Mouse (Mus musculus) intestine, postnatal 0 days (tissue): ENCODE data around the gene Taf4. TPM values are rescaled to one million over a fixed set of nuclear protein-coding genes. Genes with fewer than 3 reads are reported as not detected.

ENCODE experiments used
- ATAC-seq: fragments of 200-750 bp; cut with Nextera tagmentation; 2 replicates; pipeline ENCODE4 v1.8.0; 2017; ENCODE audit warnings: mild to moderate bottlenecking, moderate TSS enrichment, moderate library complexity
- H3K27ac ChIP-seq: fragments of 300-500 bp; sonication (generic); 2 replicates; pipeline ENCODE4 v1.5.1; 2014; ENCODE audit warnings: mild to moderate bottlenecking, low read depth, low read length, moderate library complexity
- H3K27me3 ChIP-seq: fragments of 300-500 bp; sonication (generic); replicated peaks from 2 replicates; pipeline ENCODE4 v1.6.1; 2014; ENCODE audit warnings: low read length, mixed read lengths; ENCODE audit not compliant: control insufficient read depth, insufficient read depth
- H3K36me3 ChIP-seq: fragments of 300-500 bp; sonication (generic); 2 replicates; pipeline ENCODE4 v1.6.1; 2014; ENCODE audit warnings: mild to moderate bottlenecking, moderate library complexity; ENCODE audit not compliant: control insufficient read depth, insufficient read depth
- H3K4me1 ChIP-seq: fragments of 300-500 bp; sonication (generic); replicated peaks from 2 replicates; pipeline ENCODE4 v1.6.1; 2014; ENCODE audit warnings: antibody characterized with exemption, low read length, mixed read lengths; ENCODE audit not compliant: control insufficient read depth, insufficient read depth
- H3K4me2 ChIP-seq: fragments of 300-500 bp; sonication (generic); replicated peaks from 2 replicates; pipeline ENCODE4 v1.6.1; 2014; ENCODE audit warnings: low read depth, mild to moderate bottlenecking, moderate library complexity
- H3K4me3 ChIP-seq: fragments of 300-500 bp; sonication (generic); 2 replicates; pipeline ENCODE4 v1.5.1; 2014; ENCODE audit warnings: low read depth, low read length
- H3K9ac ChIP-seq: fragments of 300-500 bp; sonication (generic); 2 replicates; pipeline ENCODE4 v1.6.1; 2014; ENCODE audit warnings: mild to moderate bottlenecking, low read depth, low read length
- H3K9me3 ChIP-seq: fragments of 300-500 bp; sonication (generic); 2 replicates; pipeline ENCODE4 v1.6.1; 2016; ENCODE audit warnings: mixed run types; ENCODE audit not compliant: control insufficient read depth
- CTCF ChIP-seq: sonication (generic); IDR thresholded peaks from 2 replicates; pipeline ENCODE4 v1.5.1; 2016; ENCODE audit warnings: low read depth, mild to moderate bottlenecking, control low read depth, antibody characterized with exemption, moderate library complexity
- WGBS: fragments of 180-500 bp; shearing (Covaris S2); extraction: QIAGEN DNeasy Blood & Tissue Kit; methylation state at CpG from one replicate; pipeline ENCODE4 v1.1.7; 2014; 5-methylcytosine and 5-hydroxymethylcytosine counted together
- polyA plus RNA-seq: library from polyadenylated mRNA; unstranded; fragments of >200 nt; fragmentation: Nextera tagmentation; extraction: Ambion mirVana; gene quantifications from 2 replicates; pipeline ENCODE4 v1.2.1, GENCODE M21; 2015

Gene Taf4
- polyA plus RNA-seq, result 2.3 and 3.0 TPM in 2 replicates

DNA sequence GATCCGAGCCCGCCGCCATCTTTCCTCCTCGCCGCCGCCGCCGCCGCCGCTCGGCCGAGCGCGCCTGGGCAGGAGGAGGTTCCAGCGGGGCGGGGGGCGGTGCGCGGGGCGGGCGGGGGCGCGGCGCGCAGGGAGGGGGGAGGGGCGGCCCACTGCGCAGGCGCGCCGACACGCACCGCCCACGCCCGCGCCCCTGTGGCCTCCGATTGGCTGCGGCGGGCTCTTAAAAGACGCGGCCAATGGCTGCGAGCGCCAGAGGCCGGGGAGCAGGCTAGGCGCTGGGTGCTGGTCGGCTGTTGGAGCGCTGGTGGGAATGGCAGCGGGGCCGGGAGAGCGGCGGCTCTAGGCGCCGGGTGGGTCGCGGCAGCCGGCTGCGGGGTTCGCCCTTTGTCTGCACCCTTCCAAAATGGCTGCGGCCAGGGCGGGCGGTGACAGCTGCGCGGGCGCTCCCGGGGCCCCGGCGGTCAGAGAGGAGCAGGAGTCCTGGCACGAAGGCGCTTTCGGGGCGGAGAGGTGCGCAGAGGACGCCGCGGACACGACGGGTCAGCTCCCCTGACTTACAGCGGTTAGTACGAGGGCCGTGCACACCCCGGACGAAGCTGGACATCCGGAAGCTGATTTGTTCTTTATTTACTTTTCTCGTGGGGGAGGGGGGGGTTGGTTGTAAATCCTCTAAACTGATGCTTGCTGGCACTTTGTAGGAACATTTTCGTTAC is at the start of gene Taf4:
Taf4 (minus strand) TSS at position 19 of the 716 bp plus-strand sequence.
- Histone ChIP-seq H3K9ac (peak within 1 kb of the TSS; percentile 89), H3K4me2 (peak within 1 kb of the TSS; percentile 93), H3K4me3 (peak within 1 kb of the TSS; percentile 69), H3K9me3 (no peaks in the 10 kb centered on the region), H3K27me3 (no peaks in the 10 kb centered on the region), H3K4me1 (peaks cover 10% of the 10 kb centered on the region; the same call in 1 of the 2 replicates), H3K36me3 (no peaks in the 10 kb centered on the region), H3K27ac (peak within 1 kb of the TSS; percentile 92)
- peak; percentile 88 for ATAC-seq
- WGBS, result under 1% methylated on average over 60 of the region's 84 CpGs
- TF ChIP-seq CTCF, result no peak

GRCm38 (mm10) chr2:180025861-180026200 is 49.4 kb upstream of the Taf4 start:
- H3K36me3 ChIP-seq, result peaks cover 11% of the 10 kb centered on the region
- H3K27ac ChIP-seq, result no peak overlapping the region
- peak overlapping the region; percentile 86 for H3K4me3 ChIP-seq
- WGBS, result 28% methylated on average over 6 of the region's 6 CpGs
- peaks cover 20% of the 10 kb centered on the region for H3K27me3 ChIP-seq
- ATAC-seq, result no peak
- H3K9ac ChIP-seq, result peak overlapping the region; percentile 85
- TF ChIP-seq CTCF, result no peak
- H3K4me2 ChIP-seq, result peak overlapping the region; percentile 99
- H3K9me3 ChIP-seq, result no peaks in the 10 kb centered on the region
- H3K4me1 ChIP-seq, result no peaks in the 10 kb centered on the region

GRCm38 (mm10) chr2:180025135-180025860 is 48.9 kb upstream of the Taf4 start:
- peak overlapping the region; percentile 86 for H3K4me3 ChIP-seq
- peak overlapping the region; percentile 99 for H3K4me2 ChIP-seq
- no peak for TF ChIP-seq CTCF
- no peak for ATAC-seq
- peaks cover 9% of the 10 kb centered on the region for H3K36me3 ChIP-seq
- H3K4me1 ChIP-seq, result no peaks in the 10 kb centered on the region
- H3K27me3 ChIP-seq, result peaks cover 20% of the 10 kb centered on the region
- peak overlapping the region; percentile 85 for H3K9ac ChIP-seq
- H3K27ac ChIP-seq, result peak overlapping the region; percentile 89
- H3K9me3 ChIP-seq, result no peaks in the 10 kb centered on the region
- 1% methylated on average over 70 of the region's 84 CpGs for WGBS

- peak within 1 kb of the TSS; percentile 86 for H3K4me3 ChIP-seq
- peaks cover 20% of the 10 kb centered on the region for H3K27me3 ChIP-seq
- H3K36me3 ChIP-seq, result peaks cover 9% of the 10 kb centered on the region
- WGBS, result under 1% methylated on average over 65 of the region's 80 CpGs
- peak within 1 kb of the TSS; percentile 85 for H3K9ac ChIP-seq
- peak; percentile 95 for ATAC-seq
- peak within 1 kb of the TSS; percentile 89 for H3K27ac ChIP-seq
- H3K4me1 ChIP-seq, result no peaks in the 10 kb centered on the region
- H3K9me3 ChIP-seq, result no peaks in the 10 kb centered on the region
- TF ChIP-seq CTCF, result no peak; the same call in 1 of the 2 replicates
- peak within 1 kb of the TSS; percentile 99 for H3K4me2 ChIP-seq
Observed at GRCm38 (mm10) chr2:180024401-180025098, 48.1 kb upstream of the Taf4 start, which contains the start of gene Lsm14b. Lsm14b (plus strand) TSS chr2:180024987.

DNA sequence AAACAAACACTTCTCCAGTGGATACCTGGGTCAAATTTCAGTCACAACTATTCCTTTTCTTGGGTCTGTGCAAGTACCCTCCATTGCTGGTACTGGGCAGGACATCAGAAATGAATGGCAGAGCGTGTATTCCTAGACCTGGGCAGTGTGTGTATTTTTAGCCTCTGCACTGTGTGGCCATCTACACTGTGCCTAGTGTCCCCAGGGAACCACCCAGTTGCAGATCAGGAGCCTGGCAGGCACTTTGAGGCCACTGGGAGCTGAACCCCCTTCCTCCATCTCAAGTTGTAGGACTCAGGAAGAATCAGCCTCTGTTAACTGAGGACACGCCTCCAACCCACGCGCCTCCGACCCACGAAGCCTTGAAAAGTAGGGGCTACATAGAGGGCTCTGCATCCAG is 46.3 kb upstream of the Taf4 start:
- no peak overlapping the region for H3K4me3 ChIP-seq
- H3K9ac ChIP-seq, result no peak overlapping the region
- 0 out of 2 replicates have a peak, but pooled peaks cover under 1% of the 10 kb centered on the region for H3K36me3 ChIP-seq
- H3K27ac ChIP-seq, result no peak overlapping the region
- H3K4me2 ChIP-seq, result no peak overlapping the region
- no peaks in the 10 kb centered on the region for H3K9me3 ChIP-seq
- no peak for ATAC-seq
- peaks cover 20% of the 10 kb centered on the region for H3K27me3 ChIP-seq
- no peaks in the 10 kb centered on the region for H3K4me1 ChIP-seq
- WGBS, result 59% methylated on average over 6 of the region's 6 CpGs
- no peak for TF ChIP-seq CTCF

GRCm38 (mm10) chr2:180020919-180021318 is 44.5 kb upstream of the Taf4 start:
- Histone ChIP-seq H3K4me2 (no peak overlapping the region), H3K9me3 (no peaks in the 10 kb centered on the region), H3K4me1 (no peaks in the 10 kb centered on the region), H3K27ac (no peak overlapping the region), H3K4me3 (no peak overlapping the region), H3K9ac (no peak overlapping the region), H3K27me3 (peaks cover 20% of the 10 kb centered on the region), H3K36me3 (no peaks in the 10 kb centered on the region)
- ATAC-seq, result no peak
- 77% methylated on average over 8 of the region's 8 CpGs for WGBS
- TF ChIP-seq CTCF, result no peak
